Mouse (Mus musculus) stomach, postnatal 0 days (tissue): ENCODE results near the gene Adgra3.

Experiments
- CTCF ChIP-seq: IDR thresholded peaks from 2 replicates; pipeline ENCODE4 v1.5.1; 2016; ENCODE audit warnings: antibody characterized with exemption, low read depth, mild to moderate bottlenecking, moderate library complexity
- EP300 ChIP-seq: optimal IDR thresholded peaks from 2 replicates; pipeline ENCODE3; 2016; ENCODE audit warnings: antibody characterized with exemption

GRCm38 (mm10) chr5:49980727-49981126, 78.1 kb downstream of the Adgra3 start:
- TF ChIP-seq CTCF (no peak), EP300 (no peak)
